Mouse (Mus musculus) fat pad, adult 2 months (tissue): ENCODE measurements at regions not wholly inside any gene's neighbourhood (a gene's known extent, or its start where the extent isn't known, plus 50 kb on each side); places are given as distances from the start of the nearest gene placed in this dataset.

Experiments used
- DNase-seq: peaks from one replicate; pipeline ENCODE4 v3.0.0-alpha.2; 2011; ENCODE audit warnings: low read depth, low spot score; ENCODE audit errors: extremely low read depth

- no peak for DNase-seq
These were observed 409.6 kb downstream of the Klf5 start for GRCm38 (mm10) chr14:99708066-99708465.

GRCm38 (mm10) chr14:99709764-99710163 lies 411.3 kb downstream of the Klf5 start:
- no peak for DNase-seq

GRCm38 (mm10) chr14:99710656-99711177 lies 412.2 kb downstream of the Klf5 start:
- no peak for DNase-seq

GRCm38 (mm10) chr14:99712624-99713023 lies 414.1 kb downstream of the Klf5 start:
- no peak for DNase-seq

DNA sequence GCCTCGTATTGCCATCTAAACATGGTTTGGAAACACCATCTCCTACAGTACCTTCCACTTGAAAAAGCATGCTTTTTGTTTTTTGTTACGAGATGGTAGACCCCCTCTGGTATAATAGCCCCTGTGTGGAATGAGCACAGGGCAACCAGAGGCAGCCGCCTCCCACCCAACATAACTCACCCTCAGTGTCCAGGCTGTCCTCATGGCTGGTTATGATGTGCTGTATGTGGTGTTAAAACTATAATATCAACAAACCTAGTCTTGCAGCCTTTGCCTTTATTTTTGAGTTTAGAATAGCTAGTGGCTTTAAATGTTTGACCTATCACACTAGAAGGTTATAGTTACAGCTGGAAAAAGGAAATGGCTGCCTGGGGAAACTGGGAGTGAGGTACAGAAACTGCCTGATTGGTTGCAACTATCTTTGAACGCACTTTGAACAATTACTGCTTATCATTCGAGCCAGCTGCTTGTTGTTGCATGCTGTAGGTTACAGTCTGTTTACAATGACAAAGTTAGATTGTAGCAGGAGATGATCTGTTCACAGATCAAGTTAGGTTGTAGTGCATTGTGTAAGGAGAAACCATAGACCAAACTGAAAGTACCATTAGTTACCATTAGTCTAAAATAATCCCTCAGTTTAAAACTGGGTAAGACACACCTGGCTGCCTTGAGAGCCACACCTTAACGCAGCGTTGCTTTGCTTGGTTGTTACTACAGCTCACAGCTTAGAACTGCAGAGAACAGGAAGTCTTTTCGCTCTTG lies 414.8 kb downstream of the Klf5 start:
- no peak for DNase-seq

DNA sequence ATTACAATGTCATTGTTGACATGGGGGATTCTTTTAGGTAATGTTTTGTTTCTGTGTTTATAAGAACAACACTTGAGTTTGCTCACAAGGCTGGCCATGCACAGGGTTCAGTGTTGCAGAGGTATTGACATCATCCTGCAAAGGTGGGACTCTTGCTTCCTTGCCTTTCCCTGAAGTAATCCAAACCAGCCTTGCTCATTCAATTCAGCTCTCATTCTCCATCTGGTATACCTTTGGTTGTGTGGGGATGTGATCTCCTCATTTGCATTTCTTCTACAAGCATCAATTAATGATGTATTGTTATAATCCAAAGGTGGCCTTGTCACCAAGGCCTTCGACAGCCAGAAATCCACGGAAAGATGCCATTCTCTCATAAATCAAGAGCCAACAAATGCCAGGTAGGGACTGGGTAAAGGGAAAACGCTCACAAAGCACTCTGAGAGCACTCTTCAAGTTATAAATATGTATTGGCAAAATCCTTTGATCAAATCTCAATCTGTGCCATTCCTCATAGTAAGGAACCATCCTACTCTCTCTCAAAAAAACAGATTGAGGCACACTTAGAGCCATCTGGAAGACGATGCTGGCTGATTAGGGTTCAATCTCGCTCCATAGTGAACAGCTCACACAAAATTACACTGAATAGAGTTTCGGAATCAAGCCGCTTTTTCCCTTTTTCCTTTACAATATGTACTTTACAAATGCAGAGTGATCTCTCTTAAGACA lies 435.1 kb downstream of the Klf5 start:
- no peak for DNase-seq

GRCm38 (mm10) chr14:99734200-99734567 lies 435.7 kb downstream of the Klf5 start:
- no peak for DNase-seq

DNA sequence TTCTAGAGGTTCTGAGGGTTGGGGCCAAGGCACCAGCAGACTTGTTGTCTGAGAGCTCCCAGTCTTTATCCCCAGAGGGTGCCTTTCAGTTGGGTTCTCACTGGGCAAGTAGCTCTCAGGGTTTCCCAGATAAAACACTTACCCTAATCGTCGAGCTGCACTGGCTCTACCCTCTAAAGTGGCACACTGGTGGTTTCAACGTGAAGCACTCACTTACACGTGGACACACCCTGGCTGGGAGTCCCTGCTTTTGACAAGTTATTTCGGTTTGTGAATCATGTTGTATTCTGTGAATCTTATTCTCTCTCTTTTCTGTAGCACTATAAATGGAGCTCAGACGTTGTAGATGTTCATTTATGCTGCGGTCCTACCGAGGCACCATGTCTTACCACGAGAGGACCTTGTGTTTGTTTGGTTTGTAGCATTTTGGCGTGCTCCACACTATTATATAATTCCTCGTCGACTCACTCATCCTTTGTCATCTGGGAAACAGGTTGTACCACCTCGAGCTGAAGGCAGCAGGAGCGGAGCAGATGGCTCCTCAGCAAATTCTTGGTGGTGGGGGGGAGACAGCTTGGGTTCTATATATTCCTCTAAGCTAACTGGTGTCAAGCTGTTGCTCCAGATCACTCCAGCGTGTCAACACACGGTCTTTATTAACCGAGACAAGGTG lies 445.3 kb downstream of the Klf5 start:
- no peak for DNase-seq

- no peak for DNase-seq
These were observed 446.7 kb downstream of the Klf5 start for GRCm38 (mm10) chr14:99745209-99745608.

DNA sequence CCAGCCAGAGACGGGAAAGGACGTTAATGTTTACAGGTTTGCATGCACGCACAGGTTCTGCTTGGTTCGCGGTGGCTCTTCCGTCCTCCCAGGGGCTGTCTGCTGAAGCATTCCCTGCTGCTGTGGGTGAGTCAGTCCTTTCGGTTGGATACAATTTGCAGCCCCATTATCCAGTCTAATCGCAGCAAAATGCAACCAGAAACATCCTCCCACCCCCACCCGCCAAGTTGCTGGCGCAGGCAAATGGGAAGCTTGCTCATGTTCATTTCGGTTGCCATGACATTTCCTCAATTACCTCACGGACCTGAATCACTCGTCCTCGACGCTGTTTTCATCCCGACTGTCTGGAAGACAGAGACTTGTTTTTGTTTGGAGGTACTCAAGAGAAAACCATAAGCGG lies 449.7 kb downstream of the Klf5 start:
- no peak for DNase-seq

DNA sequence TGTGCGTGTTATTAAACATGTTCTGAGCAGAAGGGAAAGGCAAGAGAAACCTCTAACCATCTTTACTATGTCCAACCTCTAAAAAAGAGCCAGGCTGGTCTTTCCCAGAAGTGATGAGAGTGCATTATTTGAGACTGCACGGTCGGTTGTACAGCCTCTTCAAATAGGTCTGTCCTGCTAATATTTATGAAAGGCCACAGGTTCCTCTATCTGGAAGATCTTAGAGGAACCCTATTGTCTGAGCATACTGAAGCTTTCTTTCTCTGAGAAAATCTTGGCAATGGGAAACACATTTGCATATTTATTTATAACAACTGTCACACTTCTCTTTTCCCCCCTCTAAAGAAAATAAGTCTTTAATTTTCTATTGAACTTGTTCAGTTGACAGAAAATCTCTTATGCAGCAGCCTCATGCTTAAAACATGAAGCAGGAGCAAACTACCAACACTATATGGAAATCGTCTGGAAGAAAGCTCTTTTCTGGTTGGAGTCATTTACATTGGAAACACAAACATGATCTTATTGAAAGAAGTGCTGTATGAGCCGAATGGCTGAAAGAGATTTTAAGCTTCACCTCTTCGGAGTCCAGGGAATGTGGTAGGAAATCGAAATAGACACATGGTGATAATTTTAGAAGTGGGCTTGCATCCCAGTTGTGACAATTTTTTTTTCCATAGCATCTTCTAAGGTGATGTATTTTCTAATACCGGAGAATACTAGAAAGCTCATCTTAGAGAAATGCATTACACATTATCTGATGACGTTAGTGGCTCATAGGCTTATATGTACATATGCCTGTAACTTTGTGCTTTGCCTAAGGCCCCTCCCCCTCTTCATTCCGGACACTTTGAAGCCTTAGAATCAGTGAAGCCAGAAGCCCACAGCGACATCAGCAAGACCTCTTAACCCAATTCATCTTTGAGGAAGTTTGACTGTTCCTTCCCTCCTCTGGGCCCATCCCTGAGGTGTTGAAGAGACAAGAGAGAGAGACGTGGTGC lies 451.1 kb downstream of the Klf5 start:
- no peak for DNase-seq

DNA sequence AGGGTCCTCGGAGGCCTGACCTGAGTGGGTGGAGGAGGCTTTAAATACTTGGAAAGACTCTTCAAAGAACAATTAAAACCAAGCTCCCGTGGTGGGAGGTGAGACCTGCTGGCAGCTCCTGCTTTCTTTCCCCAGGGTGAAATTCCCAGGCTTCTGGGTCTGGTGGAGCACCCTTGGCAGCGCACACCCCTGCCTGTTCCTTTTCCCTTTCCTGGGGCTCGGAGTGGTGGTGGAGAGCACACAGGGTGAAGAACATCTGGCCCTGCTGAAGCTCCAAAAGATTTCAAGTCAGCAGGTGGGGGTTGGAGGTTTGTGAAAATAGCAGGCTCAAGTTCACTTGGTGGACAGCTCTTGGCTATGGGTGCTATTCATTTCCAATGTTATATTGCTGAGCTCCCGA lies 459.6 kb downstream of the Klf5 start:
- no peak for DNase-seq

- DNase-seq: no peak
These were observed 464.8 kb downstream of the Klf5 start for GRCm38 (mm10) chr14:99763336-99763735.

GRCm38 (mm10) chr14:99771009-99771408 lies 472.5 kb downstream of the Klf5 start:
- DNase-seq: no peak

- DNase-seq: no peak
These were observed 474.4 kb downstream of the Klf5 start for GRCm38 (mm10) chr14:99772774-99773423.

DNA sequence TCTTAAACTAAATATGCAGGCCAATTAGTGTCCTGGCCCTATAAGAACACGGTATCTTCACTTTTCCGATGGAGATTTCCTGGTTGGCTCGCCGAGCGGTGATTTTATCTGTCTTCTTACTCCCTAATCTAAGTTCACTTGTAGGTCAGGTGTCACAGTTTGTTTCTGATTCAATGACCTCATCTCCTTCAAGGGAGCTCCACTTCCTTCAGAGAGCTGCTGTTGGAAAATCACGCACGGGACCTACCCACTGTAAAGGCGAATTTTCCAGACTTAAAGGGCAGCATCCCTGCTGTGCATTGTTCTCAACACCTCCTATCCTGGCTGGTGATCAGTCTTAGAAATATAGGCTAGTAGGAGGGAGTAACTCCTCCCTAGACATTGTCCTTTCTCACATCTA lies 480.0 kb downstream of the Klf5 start:
- DNase-seq: no peak

DNA sequence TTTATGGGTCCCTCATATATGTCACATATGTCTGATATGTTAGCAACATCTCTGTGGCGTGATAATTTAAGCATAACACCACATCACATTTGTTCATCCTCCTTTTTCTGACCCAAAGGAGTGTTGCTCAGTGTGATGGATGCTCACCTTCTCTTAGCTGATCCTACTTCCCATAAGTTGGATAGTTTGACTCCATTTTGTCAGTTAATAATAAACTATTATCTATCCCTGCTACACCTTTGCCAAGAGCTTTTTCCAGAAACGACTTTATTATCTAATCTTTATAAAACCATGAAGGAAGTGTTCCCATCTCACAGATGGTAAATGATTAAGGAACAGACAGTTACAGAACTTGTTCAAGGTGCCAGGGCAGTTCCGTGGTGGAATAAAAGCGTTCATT lies 480.5 kb downstream of the Klf5 start:
- no peak for DNase-seq

DNA sequence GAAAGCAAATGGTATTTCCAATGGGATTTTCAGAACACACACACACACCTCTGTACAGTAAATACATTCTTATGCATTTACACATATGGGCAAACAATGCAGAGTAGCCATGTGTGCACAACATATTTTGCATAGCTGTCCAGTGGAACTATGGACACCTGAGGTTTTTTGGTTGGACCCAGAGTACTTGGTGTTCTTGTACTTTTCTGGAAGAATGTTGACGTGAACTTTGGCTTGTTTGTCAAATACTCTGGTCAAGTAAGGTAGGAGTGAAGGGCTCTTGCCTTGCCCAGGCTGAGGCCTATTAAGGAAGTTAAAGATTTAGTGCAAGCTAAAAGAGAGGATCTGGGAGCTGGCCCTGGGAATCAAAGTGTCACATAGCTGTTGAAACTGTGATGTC lies 485.2 kb downstream of the Klf5 start:
- no peak for DNase-seq

DNA sequence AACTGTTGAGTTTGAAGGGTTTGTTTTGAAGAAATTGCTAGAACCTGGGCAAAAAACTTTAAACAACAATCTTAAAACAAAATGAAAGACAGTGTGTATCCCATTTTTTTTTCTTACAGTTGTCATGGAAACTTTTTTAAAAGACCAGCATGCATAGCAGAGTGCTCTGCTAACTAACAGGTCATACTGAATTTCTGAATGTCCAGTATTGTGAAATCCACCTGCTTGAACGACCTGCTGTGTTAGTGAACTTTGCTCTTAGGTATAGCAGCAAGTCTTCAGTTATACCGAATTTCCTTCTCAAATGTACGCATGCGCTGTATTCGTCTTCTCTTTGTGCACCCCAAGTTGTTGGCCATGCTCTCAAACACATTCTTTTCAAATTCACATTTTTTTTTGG lies 486.6 kb downstream of the Klf5 start:
- DNase-seq: no peak

DNA sequence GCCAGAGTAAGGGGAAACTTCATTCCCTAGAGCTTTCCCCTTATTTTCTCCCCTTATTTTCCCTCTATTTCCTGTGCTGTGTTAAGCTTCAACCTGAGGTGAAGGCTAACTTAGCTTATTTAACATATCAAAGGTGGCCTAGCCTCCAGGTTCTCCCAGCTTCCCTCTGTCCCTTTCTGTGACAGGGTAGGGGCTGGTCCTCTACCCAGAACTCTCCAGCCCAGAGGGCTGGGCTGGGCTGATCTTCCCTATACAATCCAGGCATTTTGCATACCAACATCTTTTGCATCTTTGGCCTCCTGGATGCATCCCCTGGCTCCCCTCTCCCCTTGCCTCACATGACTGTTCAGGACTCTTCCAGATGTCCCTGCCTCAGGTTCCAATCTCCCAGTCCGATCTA lies 487.9 kb downstream of the Klf5 start:
- no peak for DNase-seq
